Mouse (Mus musculus) midbrain, postnatal 0 days (tissue): ENCODE data around the gene Fmod. TPM values are rescaled to one million over a fixed set of nuclear protein-coding genes. Genes with fewer than 3 reads are reported as not detected.

Experiments
- ATAC-seq: fragments of 200-750 bp; cut with Nextera tagmentation; 2 replicates; pipeline ENCODE4 v1.8.0; 2017; ENCODE audit warnings: moderate number of reproducible peaks, mild to moderate bottlenecking, moderate TSS enrichment, moderate library complexity; ENCODE audit not compliant: low FRiP score
- DNase-seq: peaks from one replicate; pipeline ENCODE4 v3.0.0-alpha.2; 2015; ENCODE audit warnings: low spot score
- H3K27ac ChIP-seq: fragments of 300-500 bp; sonication (generic); 2 replicates; pipeline ENCODE4 v1.5.1; 2014; ENCODE audit warnings: low read depth, mild to moderate bottlenecking, low read length, mixed read lengths
- H3K27me3 ChIP-seq: fragments of 300-500 bp; sonication (generic); 2 replicates; pipeline ENCODE4 v1.6.1; 2014; ENCODE audit warnings: low read length, control low read depth, mixed read lengths; ENCODE audit not compliant: insufficient read depth
- H3K36me3 ChIP-seq: fragments of 300-500 bp; sonication (generic); 2 replicates; pipeline ENCODE4 v1.6.1; 2014; ENCODE audit warnings: low read length, control low read depth, mixed read lengths; ENCODE audit not compliant: insufficient read depth
- H3K4me1 ChIP-seq: fragments of 300-500 bp; sonication (generic); 2 replicates; pipeline ENCODE4 v1.6.1; 2014; ENCODE audit warnings: mild to moderate bottlenecking, control low read depth, antibody characterized with exemption, low read length, mixed read lengths; ENCODE audit not compliant: insufficient read depth
- H3K4me2 ChIP-seq: fragments of 300-500 bp; sonication (generic); 2 replicates; pipeline ENCODE4 v1.6.1; 2014; ENCODE audit warnings: low read depth, mild to moderate bottlenecking, low read length, mixed read lengths; ENCODE audit not compliant: poor library complexity, severe bottlenecking
- H3K4me3 ChIP-seq: fragments of 300-500 bp; sonication (generic); 2 replicates; pipeline ENCODE4 v1.5.1; 2014; ENCODE audit warnings: low read depth, mild to moderate bottlenecking, low read length, moderate library complexity
- H3K9ac ChIP-seq: fragments of 300-500 bp; sonication (generic); replicated peaks from 2 replicates; pipeline ENCODE4 v1.6.1; 2014; ENCODE audit warnings: mild to moderate bottlenecking, low read length, moderate library complexity, mixed read lengths; ENCODE audit not compliant: poor library complexity, severe bottlenecking
- H3K9me3 ChIP-seq: fragments of 300-500 bp; sonication (generic); 2 replicates; pipeline ENCODE4 v1.6.1; 2016; ENCODE audit warnings: low read length, control low read depth
- CTCF ChIP-seq: IDR thresholded peaks from 2 replicates; pipeline ENCODE4 v1.5.1; 2016; ENCODE audit warnings: antibody characterized with exemption, mild to moderate bottlenecking
- WGBS: fragments of 180-500 bp; shearing (Covaris S2); extraction: QIAGEN DNeasy Blood & Tissue Kit; methylation state at CpG from one replicate; pipeline ENCODE4 v1.1.7; 2014; 5-methylcytosine and 5-hydroxymethylcytosine counted together
- polyA plus RNA-seq: library from polyadenylated mRNA; unstranded; fragments of >200 nt; fragmentation: Nextera tagmentation; extraction: Ambion mirVana; gene quantifications from 2 replicates; pipeline ENCODE4 v1.2.1, GENCODE M21; 2015
- total RNA-seq: library from RNA; depleted of rRNA; stranded (reverse); fragments of >200 nt; gene quantifications from 2 replicates; pipeline ENCODE4 v1.2.3, GENCODE M21; 2014

Gene Fmod
- total and polyA plus RNA-seq, 2 experiments from 2014 or later, result 17.1 to 24.8 TPM

DNA sequence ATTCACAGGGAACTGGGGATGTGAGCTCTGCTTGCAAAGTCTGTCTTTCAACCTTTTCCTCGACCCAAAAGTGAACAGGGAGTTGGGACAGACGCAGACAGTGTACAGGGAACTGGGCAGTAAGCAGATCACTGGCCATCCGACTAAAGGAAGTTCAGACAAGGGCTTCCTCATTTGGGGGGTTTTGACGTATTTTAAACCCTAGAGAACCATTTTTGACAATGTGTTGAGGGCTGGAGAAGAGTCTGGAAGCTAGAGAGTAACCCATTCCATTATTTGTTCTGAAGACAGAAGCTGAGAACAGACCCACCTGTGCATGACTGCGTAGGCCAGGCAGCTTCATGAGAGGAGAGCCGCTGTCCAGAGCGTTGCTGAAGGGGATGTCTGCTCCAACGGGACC lies 46.6 kb downstream of the Fmod start:
- WGBS, result 86% methylated on average over 8 of the region's 8 CpGs
- Histone ChIP-seq H3K27ac (no peak overlapping the region), H3K9ac (no peak overlapping the region)

DNA sequence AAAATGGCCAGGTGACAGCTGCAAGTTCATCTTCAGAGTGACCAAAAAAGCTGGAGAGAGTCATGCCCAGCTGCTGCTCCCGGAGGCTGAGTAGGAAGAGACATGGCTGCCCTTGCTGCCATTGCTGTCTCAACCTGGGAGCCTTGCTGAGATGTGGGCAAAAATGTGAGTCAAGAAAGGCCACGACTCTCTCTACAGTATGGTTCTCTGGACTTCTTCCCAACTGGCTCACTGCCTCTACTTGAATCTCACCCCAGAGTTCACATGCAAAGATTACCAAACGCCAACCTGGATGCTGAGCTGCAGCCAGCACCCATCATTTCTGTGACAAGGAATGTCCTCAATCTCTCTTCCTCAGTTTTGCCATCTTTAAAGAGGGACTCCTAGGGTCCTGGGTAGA lies 47.1 kb downstream of the Fmod start:
- Histone ChIP-seq H3K27me3 (no peaks in the 10 kb centered on the region), H3K36me3 (no peaks in the 10 kb centered on the region), H3K9me3 (no peaks in the 10 kb centered on the region), H3K4me3 (no peak overlapping the region), H3K4me2 (no peak overlapping the region), H3K9ac (no peak overlapping the region), H3K4me1 (peaks cover 7% of the 10 kb centered on the region; the same call in 1 of the 2 replicates), H3K27ac (no peak overlapping the region)
- 75% methylated on average over 3 of the region's 3 CpGs for WGBS
- no peak for TF ChIP-seq CTCF
- DNase-seq (no peak), ATAC-seq (no peak)

More for the DNA sequence above, 46.6 kb downstream of the Fmod start:
- ATAC-seq, result no peak
- TF ChIP-seq CTCF, result no peak
- Histone ChIP-seq H3K36me3 (no peaks in the 10 kb centered on the region), H3K27me3 (no peaks in the 10 kb centered on the region), H3K9me3 (no peaks in the 10 kb centered on the region), H3K4me2 (no peak overlapping the region), H3K4me1 (peaks cover 7% of the 10 kb centered on the region; the same call in 1 of the 2 replicates), H3K4me3 (no peak overlapping the region)
- DNase-seq, result no peak

GRCm38 (mm10) chr1:134086017-134086416 lies 49.0 kb downstream of the Fmod start:
- no peaks in the 10 kb centered on the region for H3K36me3 ChIP-seq
- H3K4me3 ChIP-seq, result no peak overlapping the region
- peaks cover 7% of the 10 kb centered on the region; the same call in 1 of the 2 replicates for H3K4me1 ChIP-seq
- no peaks in the 10 kb centered on the region for H3K27me3 ChIP-seq
- 32% methylated on average over 3 of the region's 3 CpGs for WGBS
- no peak for TF ChIP-seq CTCF
- no peak overlapping the region for H3K9ac ChIP-seq
- ATAC-seq (no peak), DNase-seq (no peak)
- no peak overlapping the region for H3K27ac ChIP-seq
- H3K9me3 ChIP-seq, result no peaks in the 10 kb centered on the region
- H3K4me2 ChIP-seq, result no peak overlapping the region

DNA sequence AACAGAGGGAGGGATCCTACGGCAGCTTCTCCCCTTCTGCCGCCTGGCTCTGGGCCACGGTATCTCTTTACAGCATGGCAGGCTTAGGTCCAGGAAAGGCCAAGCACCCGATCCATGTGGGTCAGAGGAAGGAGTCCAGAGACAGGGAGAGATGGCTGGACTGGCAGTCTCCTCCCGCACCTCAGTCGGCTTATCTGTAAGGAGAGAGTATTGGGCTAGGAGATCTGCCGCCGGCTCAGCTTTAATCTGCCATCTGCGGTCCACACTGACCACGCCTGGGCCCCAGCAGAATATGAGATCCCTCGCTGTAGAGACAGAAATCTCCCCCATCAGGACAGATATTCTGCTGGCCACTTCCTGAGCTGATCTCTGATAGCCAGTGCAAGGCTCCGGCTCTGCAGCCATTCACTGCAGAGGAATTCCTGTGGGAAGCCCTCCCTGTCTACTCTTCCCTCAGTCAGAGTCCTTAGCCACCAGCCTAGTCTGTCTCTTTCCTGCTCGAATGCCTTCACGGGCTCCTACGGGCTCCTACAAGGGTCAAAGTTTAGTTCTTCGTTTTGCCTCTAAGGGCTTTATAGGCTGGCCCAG lies 49.9 kb downstream of the Fmod start:
- Histone ChIP-seq H3K36me3 (no peaks in the 10 kb centered on the region), H3K27me3 (no peaks in the 10 kb centered on the region), H3K27ac (no peak overlapping the region), H3K4me1 (peaks cover 7% of the 10 kb centered on the region; the same call in 1 of the 2 replicates), H3K4me3 (no peak overlapping the region), H3K9ac (no peak overlapping the region), H3K9me3 (no peaks in the 10 kb centered on the region), H3K4me2 (no peak overlapping the region)
- WGBS, result 43% methylated on average over 16 of the region's 16 CpGs
- no peak for DNase-seq
- no peak for TF ChIP-seq CTCF
- no peak for ATAC-seq

DNA sequence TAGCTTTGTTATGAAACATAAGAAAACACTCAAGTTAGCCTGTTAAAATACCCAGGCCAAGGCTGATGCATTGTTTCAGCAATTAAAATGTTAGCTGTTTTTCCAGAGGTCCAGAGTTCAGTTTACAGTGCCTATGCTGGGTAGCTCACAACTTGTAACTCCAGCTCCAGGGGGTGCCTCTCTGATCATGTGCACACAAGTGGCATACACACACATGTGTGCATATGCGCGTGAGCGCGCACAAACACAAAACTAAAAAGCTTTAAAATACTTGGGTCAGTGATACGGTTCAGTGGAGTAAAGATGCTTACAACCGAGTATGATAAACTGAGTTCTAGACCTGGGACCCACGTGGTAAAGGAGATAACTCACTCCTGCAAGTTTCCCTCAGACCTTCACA lies 52.0 kb downstream of the Fmod start:
- no peak overlapping the region for H3K4me3 ChIP-seq
- TF ChIP-seq CTCF, result no peak
- ATAC-seq (no peak), DNase-seq (no peak)
- H3K4me2 ChIP-seq, result no peak overlapping the region
- no peaks in the 10 kb centered on the region for H3K9me3 ChIP-seq
- H3K27ac ChIP-seq, result no peak overlapping the region
- H3K36me3 ChIP-seq, result no peaks in the 10 kb centered on the region
- H3K27me3 ChIP-seq, result no peaks in the 10 kb centered on the region
- H3K4me1 ChIP-seq, result peaks cover 13% of the 10 kb centered on the region; the same call in 1 of the 2 replicates
- no peak overlapping the region for H3K9ac ChIP-seq
- WGBS, result 87% methylated on average over 7 of the region's 7 CpGs

GRCm38 (mm10) chr1:134091851-134092250 lies 54.8 kb downstream of the Fmod start:
- Histone ChIP-seq H3K4me2 (no peak overlapping the region), H3K4me1 (peaks cover 11% of the 10 kb centered on the region; the same call in 1 of the 2 replicates), H3K9ac (no peak overlapping the region), H3K27ac (no peak overlapping the region), H3K4me3 (no peak overlapping the region), H3K9me3 (no peaks in the 10 kb centered on the region), H3K27me3 (no peaks in the 10 kb centered on the region), H3K36me3 (no peaks in the 10 kb centered on the region)
- 89% methylated on average over 3 of the region's 3 CpGs for WGBS
- TF ChIP-seq CTCF, result no peak
- no peak for ATAC-seq
- no peak for DNase-seq
